Mouse (Mus musculus): ENCODE data around the gene Krtap15. TPM values are rescaled to one million over a fixed set of nuclear protein-coding genes. Genes with fewer than 3 reads are reported as not detected.

The Krtap15 gene
- total and polyA plus RNA-seq, 2 experiments from 2014 or later, result not detected

GRCm38 (mm10) chr16:88826095-88826652 lies 6.2 kb downstream of the Krtap15 start, which contains the start of gene Krtap14:
Krtap14 (minus strand) TSS chr16:88826145.
- Histone ChIP-seq H3K9ac (replicated peaks; ENCODE audit: low read depth, low read length) (no peak within 1 kb of the TSS), H3K9me3 (replicated peaks; ENCODE audit: control insufficient read depth, low read length) (no peaks in the 10 kb centered on the region), H3K4me3 (ENCODE audit: low read depth, low read length) (no peak within 1 kb of the TSS), H3K27ac (ENCODE audit: low read depth) (no peak within 1 kb of the TSS), H3K4me1 (ENCODE audit: control insufficient read depth, insufficient read depth) (no peaks in the 10 kb centered on the region), H3K27me3 (ENCODE audit: control insufficient read depth, insufficient read depth, low read length) (no peaks in the 10 kb centered on the region), H3K36me3 (replicated peaks; ENCODE audit: control insufficient read depth, insufficient read depth, low read length) (no peaks in the 10 kb centered on the region), H3K4me2 (ENCODE audit: low read depth, low read length) (no peak within 1 kb of the TSS)
- ATAC-seq (ENCODE audit: insufficient read depth, low read depth) (no peak), DNase-seq (ENCODE audit: low spot score) (no peak)
- 76% methylated on average over 9 of the region's 9 CpGs for WGBS
- no peak for TF ChIP-seq CTCF (IDR thresholded peaks at IDR 0.05; ENCODE audit: low read depth)
- TF ChIP-seq EP300 (IDR thresholded peaks at IDR 0.05; ENCODE audit: low read depth), result no peak

DNA sequence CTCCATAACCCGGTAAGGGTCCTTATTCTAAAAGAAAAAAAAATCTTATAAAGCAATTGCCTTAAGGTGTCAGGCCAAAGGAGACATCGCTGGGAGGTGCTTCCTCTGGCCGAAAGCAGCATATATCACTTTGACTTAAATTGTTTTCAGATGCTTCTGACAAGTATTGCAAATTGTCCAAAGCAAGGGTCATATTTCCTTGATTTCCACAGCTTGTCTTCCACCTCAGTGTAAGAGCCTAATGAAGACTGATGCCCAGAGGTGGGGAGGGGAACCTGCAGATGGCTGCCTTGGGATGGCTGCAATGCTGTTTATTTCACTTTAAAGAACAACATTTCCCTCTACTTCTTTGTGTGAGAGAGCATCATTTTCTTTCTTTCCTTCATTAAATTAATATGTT lies 7.0 kb downstream of the Krtap15 start:
- DNase-seq (ENCODE audit: low spot score) (no peak), ATAC-seq (ENCODE audit: insufficient read depth, low read depth) (no peak)
- Histone ChIP-seq H3K4me1 (ENCODE audit: control insufficient read depth, insufficient read depth) (no peaks in the 10 kb centered on the region), H3K4me3 (ENCODE audit: low read depth, low read length) (no peak overlapping the region), H3K9me3 (replicated peaks; ENCODE audit: control insufficient read depth, low read length) (no peaks in the 10 kb centered on the region), H3K27ac (ENCODE audit: low read depth) (no peak overlapping the region), H3K27me3 (ENCODE audit: control insufficient read depth, insufficient read depth, low read length) (no peaks in the 10 kb centered on the region), H3K4me2 (ENCODE audit: low read depth, low read length) (no peak overlapping the region), H3K9ac (replicated peaks; ENCODE audit: low read depth, low read length) (no peak overlapping the region), H3K36me3 (replicated peaks; ENCODE audit: control insufficient read depth, insufficient read depth, low read length) (no peaks in the 10 kb centered on the region)
- WGBS, result 72% methylated on average over 3 of the region's 3 CpGs
- TF ChIP-seq CTCF (IDR thresholded peaks at IDR 0.05; ENCODE audit: low read depth) (no peak), EP300 (IDR thresholded peaks at IDR 0.05; ENCODE audit: low read depth) (no peak)

DNA sequence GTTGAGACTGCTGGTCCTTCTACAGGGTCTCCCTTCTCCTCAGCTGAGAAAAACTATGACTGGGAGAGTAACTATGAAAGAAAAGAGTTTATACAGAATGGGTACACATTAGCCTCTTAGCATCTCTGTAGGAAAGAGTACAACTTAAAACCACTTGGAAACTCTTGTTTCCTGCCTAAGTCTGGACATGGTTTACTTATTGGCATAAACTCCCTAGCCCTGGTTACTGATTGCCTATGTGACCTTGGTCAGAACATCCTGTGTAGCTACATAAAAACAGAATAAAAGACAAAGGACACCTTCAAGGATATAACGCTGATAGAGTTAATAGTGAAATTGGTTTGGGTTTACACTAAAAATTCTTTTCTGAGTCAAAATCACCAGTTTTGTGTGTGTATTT lies 27.3 kb downstream of the Krtap15 start:
- Histone ChIP-seq H3K4me3 (ENCODE audit: low read depth, low read length) (no peak overlapping the region), H3K9ac (replicated peaks; ENCODE audit: low read depth, low read length) (no peak overlapping the region), H3K36me3 (replicated peaks; ENCODE audit: control insufficient read depth, insufficient read depth, low read length) (no peaks in the 10 kb centered on the region), H3K9me3 (replicated peaks; ENCODE audit: control insufficient read depth, low read length) (no peaks in the 10 kb centered on the region), H3K4me2 (ENCODE audit: low read depth, low read length) (no peak overlapping the region), H3K27ac (ENCODE audit: low read depth) (no peak overlapping the region), H3K27me3 (ENCODE audit: control insufficient read depth, insufficient read depth, low read length) (no peaks in the 10 kb centered on the region), H3K4me1 (ENCODE audit: control insufficient read depth, insufficient read depth) (no peaks in the 10 kb centered on the region)
- no peak for ATAC-seq (ENCODE audit: insufficient read depth, low read depth)
- DNase-seq (ENCODE audit: low spot score), result no peak
- WGBS, result 90% methylated on average over 1 of the region's 1 CpGs
- no peak for TF ChIP-seq EP300 (IDR thresholded peaks at IDR 0.05; ENCODE audit: low read depth)
- TF ChIP-seq CTCF (IDR thresholded peaks at IDR 0.05; ENCODE audit: low read depth), result no peak

DNA sequence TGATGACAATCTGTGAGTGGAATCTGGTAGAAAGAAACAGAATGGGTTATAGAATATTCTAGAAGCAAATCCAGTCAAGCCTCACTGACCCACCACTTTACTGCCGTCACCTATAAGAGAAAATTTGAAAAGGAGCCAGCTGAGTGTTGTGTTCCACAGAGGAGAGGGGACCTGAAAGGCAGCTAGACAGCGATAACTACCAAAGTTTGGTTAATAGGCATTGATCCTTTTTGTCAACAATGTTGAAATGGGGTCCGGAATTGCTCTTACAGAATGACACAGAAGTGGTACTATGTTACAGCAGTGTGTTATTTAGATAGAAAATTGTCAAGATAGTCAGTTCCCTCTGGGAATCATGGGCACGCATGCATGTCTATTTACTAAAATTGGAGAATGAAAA lies 28.5 kb downstream of the Krtap15 start:
- no peaks in the 10 kb centered on the region for H3K9me3 ChIP-seq (replicated peaks; ENCODE audit: control insufficient read depth, low read length)
- no peaks in the 10 kb centered on the region for H3K36me3 ChIP-seq (replicated peaks; ENCODE audit: control insufficient read depth, insufficient read depth, low read length)
- no peak for TF ChIP-seq CTCF (IDR thresholded peaks at IDR 0.05; ENCODE audit: low read depth)
- TF ChIP-seq EP300 (IDR thresholded peaks at IDR 0.05; ENCODE audit: low read depth), result no peak
- H3K4me2 ChIP-seq (ENCODE audit: low read depth, low read length), result no peak overlapping the region
- ATAC-seq (ENCODE audit: insufficient read depth, low read depth) (no peak), DNase-seq (ENCODE audit: low spot score) (no peak)
- H3K4me3 ChIP-seq (ENCODE audit: low read depth, low read length), result no peak overlapping the region
- H3K27me3 ChIP-seq (ENCODE audit: control insufficient read depth, insufficient read depth, low read length), result no peaks in the 10 kb centered on the region
- no peaks in the 10 kb centered on the region for H3K4me1 ChIP-seq (ENCODE audit: control insufficient read depth, insufficient read depth)
- WGBS, result 80% methylated on average over 4 of the region's 4 CpGs
- no peak overlapping the region for H3K9ac ChIP-seq (replicated peaks; ENCODE audit: low read depth, low read length)
- no peak overlapping the region for H3K27ac ChIP-seq (ENCODE audit: low read depth)

DNA sequence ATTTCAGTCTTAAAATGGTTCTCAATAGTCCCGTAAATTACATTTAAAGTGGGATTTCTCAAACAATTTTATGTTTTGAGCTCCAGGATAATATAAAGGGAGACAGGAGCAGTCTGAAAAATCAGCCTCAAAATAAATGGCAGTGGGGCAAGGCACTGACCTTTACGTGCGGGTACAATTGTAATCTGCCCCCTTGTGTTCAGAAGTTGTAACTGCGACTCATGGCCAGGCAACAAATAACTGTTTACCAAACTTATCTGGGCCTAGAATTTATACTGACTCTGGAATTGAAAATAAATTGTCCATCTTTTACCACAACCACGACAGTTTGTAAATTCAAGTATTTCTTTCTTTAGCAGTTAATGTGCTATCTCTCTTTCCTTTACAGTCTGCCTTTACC lies 31.4 kb downstream of the Krtap15 start:
- no peak overlapping the region for H3K4me3 ChIP-seq (ENCODE audit: low read depth, low read length)
- 5% methylated on average over 5 of the region's 5 CpGs for WGBS
- no peak for ATAC-seq (ENCODE audit: insufficient read depth, low read depth)
- no peak overlapping the region for H3K4me2 ChIP-seq (ENCODE audit: low read depth, low read length)
- no peak overlapping the region for H3K27ac ChIP-seq (ENCODE audit: low read depth)
- H3K9ac ChIP-seq (replicated peaks; ENCODE audit: low read depth, low read length), result no peak overlapping the region
- H3K4me1 ChIP-seq (ENCODE audit: control insufficient read depth, insufficient read depth), result no peaks in the 10 kb centered on the region
- H3K9me3 ChIP-seq (replicated peaks; ENCODE audit: control insufficient read depth, low read length), result no peaks in the 10 kb centered on the region
- H3K36me3 ChIP-seq (replicated peaks; ENCODE audit: control insufficient read depth, insufficient read depth, low read length), result no peaks in the 10 kb centered on the region
- DNase-seq (ENCODE audit: low spot score), result peak; percentile 30
- H3K27me3 ChIP-seq (ENCODE audit: control insufficient read depth, insufficient read depth, low read length), result no peaks in the 10 kb centered on the region
- TF ChIP-seq EP300 (IDR thresholded peaks at IDR 0.05; ENCODE audit: low read depth) (no peak), CTCF (IDR thresholded peaks at IDR 0.05; ENCODE audit: low read depth) (peak; percentile 64)

DNA sequence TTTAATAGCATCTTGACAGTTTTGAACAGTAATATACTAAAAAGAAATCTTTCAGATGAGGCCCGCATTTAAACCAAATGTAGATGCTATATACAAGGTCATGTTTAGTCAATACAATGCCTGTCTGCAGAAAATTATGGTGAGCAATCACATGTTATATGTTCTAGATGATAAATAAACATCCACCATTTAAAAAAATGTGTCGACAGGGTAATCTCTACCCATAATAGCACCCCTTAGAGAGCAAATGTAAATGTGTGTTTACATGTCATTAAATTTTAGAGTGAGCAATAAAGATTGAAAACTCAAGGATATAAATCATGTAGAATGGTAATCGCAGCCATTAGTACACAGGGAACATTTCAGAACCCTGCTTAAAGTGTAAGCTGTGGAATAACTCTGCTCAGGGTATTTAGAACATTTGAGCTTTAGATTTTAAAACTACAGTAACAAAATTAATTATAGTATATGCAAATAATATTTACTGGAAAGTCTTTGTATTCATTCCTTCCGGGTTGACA lies 44.9 kb downstream of the Krtap15 start:
- no peak overlapping the region for H3K9ac ChIP-seq (replicated peaks; ENCODE audit: low read depth, low read length)
- H3K4me2 ChIP-seq (ENCODE audit: low read depth, low read length), result no peak overlapping the region
- ATAC-seq (ENCODE audit: insufficient read depth, low read depth) (no peak), DNase-seq (ENCODE audit: low spot score) (no peak)
- H3K4me1 ChIP-seq (ENCODE audit: control insufficient read depth, insufficient read depth), result no peaks in the 10 kb centered on the region
- no peak overlapping the region for H3K4me3 ChIP-seq (ENCODE audit: low read depth, low read length)
- no peaks in the 10 kb centered on the region for H3K9me3 ChIP-seq (replicated peaks; ENCODE audit: control insufficient read depth, low read length)
- WGBS, result 79% methylated on average over 4 of the region's 4 CpGs
- TF ChIP-seq EP300 (IDR thresholded peaks at IDR 0.05; ENCODE audit: low read depth), result no peak
- no peak for TF ChIP-seq CTCF (IDR thresholded peaks at IDR 0.05; ENCODE audit: low read depth)
- no peak overlapping the region for H3K27ac ChIP-seq (ENCODE audit: low read depth)
- no peaks in the 10 kb centered on the region for H3K36me3 ChIP-seq (replicated peaks; ENCODE audit: control insufficient read depth, insufficient read depth, low read length)
- H3K27me3 ChIP-seq (ENCODE audit: control insufficient read depth, insufficient read depth, low read length), result no peaks in the 10 kb centered on the region
